Mouse (Mus musculus) gastrocnemius, adult 8-10 months (tissue): ENCODE results near the gene Tmem138. TPM values are rescaled to one million over a fixed set of nuclear protein-coding genes. Genes with fewer than 3 reads are reported as not detected.

Source experiments
- total RNA-seq, 4 experiments: library from RNA; stranded (reverse); gene quantifications; 2 replicates each; pipeline ENCODE4 v1.2.4; 2022

Gene Tmem138
- total RNA-seq, 4 experiments from 2014 or later, result 0.80 to 1.7 (median 1.1) TPM

Other genes with a start within 250 kb of the Tmem138 start
- gene Syt7, start 188.3 kb downstream of the Tmem138 start, total RNA-seq, result 1 to 10 TPM; 1.7 to 3.9 (median 2.8) TPM
- gene Lrrc10b, start 119.9 kb downstream of the Tmem138 start, total RNA-seq, result under 1 TPM in 2 of 4 experiments, not detected in 2; 0.19 to 0.48 TPM
- under 1 TPM; 0.35 to 0.92 (median 0.46) TPM for gene Ppp1r32, start 94.4 kb downstream of the Tmem138 start, total RNA-seq
- 10 to 100 TPM; 14.9 to 17.1 (median 16.0) TPM for gene Cpsf7, start 52.1 kb downstream of the Tmem138 start, total RNA-seq
- gene Sdhaf2, start 51.2 kb downstream of the Tmem138 start, total RNA-seq, result 10 to 100 TPM; 47.2 to 53.6 (median 48.0) TPM
- 1 to 10 TPM; 2.3 to 3.1 (median 2.7) TPM for gene Tmem216, start 21.1 kb downstream of the Tmem138 start, total RNA-seq
- 1 to 10 TPM; 7.6 to 8.3 (median 7.8) TPM for gene Cyb561a3, start 190 bp downstream of the Tmem138 start, total RNA-seq
- gene Ddb1, start 28.0 kb upstream of the Tmem138 start, total RNA-seq, result 100 to 1,000 TPM; 116 to 144 (median 125) TPM
- 1 to 10 TPM; 3.5 to 4.5 (median 3.6) TPM for gene Tkfc, start 28.3 kb upstream of the Tmem138 start, total RNA-seq
- not detected for gene Vwce, start 56.9 kb upstream of the Tmem138 start, total RNA-seq
- not detected for gene Pga5, start 100.7 kb upstream of the Tmem138 start, total RNA-seq
- 10 to 100 TPM; 21.1 to 33.7 (median 28.3) TPM for gene Vps37c, start 111.4 kb upstream of the Tmem138 start, total RNA-seq
- under 1 TPM in 1 of 4 experiments, not detected in 3; 0.27 TPM for gene Cd5, start 161.6 kb upstream of the Tmem138 start, total RNA-seq